Mouse (Mus musculus) B cell, adult 2 months (primary cell): ENCODE results near the gene Vmn1r4.

Experiments used
- DNase-seq, 2 experiments: peaks; one replicate each; pipeline ENCODE4 v3.0.0; 2022

Gene Vmn1r4

DNA sequence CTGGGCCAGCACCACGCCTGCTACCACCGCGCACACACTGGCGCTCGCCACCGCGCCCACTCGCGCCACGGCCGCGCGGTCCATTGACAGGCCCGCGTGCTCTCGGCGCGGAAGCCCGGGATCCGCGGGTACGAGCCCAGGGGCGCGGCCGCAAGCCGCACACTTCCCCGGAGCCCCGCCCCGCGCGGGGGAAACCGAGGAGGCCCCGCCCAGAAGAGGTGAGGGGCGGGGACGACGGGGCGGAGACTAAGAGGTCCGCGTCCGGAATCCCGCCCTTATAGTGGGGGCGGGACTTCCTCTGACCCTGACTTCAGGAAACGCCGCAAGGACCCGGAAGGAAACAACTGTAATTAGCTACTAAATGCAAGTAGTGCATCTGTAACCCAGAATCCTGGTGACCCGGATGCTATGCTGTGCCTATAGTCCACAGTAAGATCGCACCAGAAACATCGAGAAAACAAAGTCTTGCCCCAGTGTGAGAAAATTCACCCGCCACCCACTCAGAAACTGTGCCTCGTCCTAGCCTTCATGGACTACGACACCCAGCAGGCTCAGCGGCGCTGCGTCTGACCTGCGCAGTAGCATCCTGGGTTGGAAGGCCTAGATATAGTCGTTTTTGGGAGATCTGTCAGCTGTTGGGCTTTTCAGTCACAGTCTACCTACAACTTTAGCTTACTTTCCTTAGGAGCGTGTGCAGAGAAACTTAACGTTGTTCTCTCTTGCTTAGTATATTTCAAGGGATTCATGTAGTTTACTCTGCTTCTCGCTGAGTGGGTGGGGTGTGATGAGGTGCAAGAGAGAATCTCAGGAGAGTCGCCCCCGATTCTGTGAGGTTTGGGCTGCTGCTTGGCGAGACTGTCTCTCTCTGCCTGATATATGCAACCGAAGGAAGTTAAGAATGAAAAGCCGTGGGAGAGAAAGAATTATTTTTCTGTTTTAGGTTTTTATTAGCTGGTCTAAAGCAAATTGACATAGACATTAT lies at the start of gene Vmn1r4, which contains the start of gene Nt5c3:
Gene Vmn1r4, plus strand, starts transcription at position 290 of the 982 bp plus-strand sequence.
Gene Nt5c3, minus strand, starts transcription at position 207 of the 982 bp plus-strand sequence.
- peak; percentile 95 to 97 for DNase-seq

DNA sequence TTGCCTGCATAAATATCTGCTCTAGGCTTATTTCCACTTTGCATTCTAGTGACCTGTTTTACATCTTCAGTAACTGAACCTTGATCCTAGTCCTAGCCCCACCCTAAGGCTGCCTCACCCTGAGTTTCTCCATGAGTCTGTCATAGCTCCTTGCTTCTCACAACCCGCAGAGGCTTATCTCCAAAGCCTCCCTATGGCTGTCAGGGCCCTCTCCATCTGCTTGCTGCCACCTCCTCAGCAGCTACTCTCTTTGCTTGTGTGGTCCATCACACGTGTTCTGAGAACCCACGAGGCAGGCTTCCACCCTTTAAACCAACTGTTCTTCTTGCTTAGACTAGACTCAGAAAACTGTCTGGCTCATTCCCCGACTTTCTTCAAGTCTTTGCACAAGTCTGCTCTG lies 46.9 kb upstream of the Vmn1r4 start:
- DNase-seq = no peak

DNA sequence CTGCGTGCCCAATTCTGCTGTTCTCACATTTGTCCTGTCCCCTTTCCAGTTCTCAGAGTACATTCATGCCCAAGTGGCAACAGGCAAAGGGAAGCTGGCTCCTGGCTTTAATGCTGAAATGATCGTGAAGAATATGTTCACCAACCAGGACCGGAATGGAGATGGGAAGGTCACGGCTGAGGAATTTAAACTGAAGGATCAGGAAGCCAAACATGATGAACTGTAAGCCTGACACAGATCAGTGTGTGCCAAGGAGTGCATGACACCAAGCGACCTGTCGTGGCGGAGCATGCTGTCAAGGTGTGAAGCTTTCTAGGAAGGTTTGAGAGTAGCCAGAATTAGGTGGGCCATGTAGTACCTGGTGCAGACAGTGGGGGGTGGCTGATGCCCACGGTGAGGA lies 45.8 kb upstream of the Vmn1r4 start:
- no peak for DNase-seq

DNA sequence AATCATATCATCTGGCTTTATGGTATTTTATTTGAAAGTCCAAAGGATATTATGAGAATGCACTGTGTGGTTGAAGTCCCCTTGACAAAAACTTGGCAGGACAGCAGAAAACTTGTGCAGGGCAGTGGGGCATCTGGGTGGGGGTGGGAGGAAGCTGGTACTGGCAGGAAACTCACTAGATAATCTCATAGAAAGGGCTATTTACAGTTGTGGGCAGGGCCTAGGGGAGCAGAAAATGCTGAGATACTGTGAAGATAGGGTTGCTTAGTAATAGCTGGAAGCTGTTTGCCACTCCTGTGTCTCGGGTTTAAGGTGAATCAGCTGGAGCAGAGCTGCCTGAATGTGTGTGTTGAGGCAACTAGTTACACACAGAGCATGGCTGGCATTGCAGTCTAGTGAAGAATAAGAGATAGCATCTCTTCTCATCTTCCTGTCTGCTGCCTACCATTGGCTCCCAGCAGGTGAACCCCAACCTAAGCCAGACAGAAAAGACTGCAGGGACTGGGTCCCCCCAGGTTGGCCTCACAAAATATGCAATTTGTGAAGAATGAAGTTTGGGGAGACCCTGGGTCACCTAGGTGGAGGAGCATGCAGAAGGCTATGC lies 44.4 kb upstream of the Vmn1r4 start:
- DNase-seq = no peak

DNA sequence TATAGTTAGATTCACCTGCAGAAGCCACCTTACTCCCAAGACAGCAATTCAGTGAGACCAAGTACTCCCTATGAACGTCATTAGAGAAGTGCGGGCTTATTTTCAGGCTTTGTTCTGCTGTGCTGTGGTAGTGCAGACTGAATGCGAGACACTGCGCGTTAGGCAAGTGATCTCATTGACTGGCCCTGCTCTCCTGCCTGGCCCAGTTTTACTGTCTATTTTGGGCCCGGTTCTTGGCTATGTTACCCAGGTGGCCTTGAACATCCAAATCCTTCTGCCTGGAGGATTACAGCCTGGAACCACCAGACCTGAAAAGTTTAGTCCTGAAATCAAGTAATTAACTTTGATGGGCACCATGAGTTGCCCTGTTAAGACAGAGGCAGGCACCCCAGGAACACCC lies 35.3 kb upstream of the Vmn1r4 start:
- DNase-seq = no peak

DNA sequence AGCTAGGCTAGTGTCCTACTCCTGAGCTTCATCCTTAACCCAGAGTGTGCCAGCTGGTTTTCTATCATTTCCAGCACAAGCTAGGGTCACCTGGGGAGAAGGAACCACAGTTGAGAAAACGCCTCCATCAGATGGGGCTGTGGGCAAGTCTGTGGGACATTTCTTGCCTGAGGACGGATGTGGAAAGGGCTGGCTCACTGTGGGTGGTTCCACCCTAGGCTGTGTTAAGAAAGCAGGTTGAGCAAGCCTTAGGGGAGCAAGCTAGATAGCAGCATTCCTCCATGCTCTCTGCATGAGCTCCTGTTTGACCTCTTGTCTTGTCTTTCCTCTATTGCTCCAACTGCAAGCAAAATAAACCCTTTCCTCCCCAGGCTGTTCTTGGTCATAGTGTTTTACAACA lies 33.1 kb upstream of the Vmn1r4 start:
- DNase-seq = no peak

DNA sequence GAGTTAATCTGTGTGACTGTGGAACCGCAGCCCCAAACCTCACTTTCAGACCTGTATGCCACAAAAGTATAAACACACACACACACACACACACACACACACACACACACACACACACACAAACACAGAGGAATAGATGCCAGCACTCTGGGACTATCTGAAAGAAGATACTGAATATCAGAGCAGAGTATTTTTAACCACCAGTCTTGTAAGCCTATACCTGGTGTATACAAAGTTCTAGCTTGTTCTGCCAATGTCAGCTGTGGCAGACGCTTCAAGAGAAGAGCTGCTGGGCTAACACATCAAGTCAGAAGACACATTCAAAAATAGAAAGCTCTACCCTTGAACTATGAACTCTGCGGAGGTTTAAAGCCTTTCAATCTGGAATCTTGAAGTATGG lies 24.2 kb upstream of the Vmn1r4 start:
- no peak for DNase-seq

DNA sequence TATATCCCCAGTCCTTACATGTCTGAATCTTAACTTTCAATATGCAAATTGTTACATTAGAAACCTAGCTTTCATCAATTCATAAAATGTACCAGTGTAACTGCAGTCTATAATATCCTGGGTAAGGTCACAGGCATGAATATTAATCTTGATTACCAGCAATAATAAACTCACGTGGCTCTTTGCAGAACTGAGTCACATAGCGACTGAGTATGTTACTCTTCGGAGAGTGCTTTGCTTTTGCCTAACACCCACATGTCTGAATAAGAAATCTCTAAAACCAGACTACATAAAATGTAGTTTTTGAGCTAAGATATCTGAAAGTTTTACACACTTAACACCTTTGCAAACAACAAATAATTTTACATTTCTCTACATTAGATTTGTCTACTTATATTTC lies 22.5 kb upstream of the Vmn1r4 start:
- no peak for DNase-seq

DNA sequence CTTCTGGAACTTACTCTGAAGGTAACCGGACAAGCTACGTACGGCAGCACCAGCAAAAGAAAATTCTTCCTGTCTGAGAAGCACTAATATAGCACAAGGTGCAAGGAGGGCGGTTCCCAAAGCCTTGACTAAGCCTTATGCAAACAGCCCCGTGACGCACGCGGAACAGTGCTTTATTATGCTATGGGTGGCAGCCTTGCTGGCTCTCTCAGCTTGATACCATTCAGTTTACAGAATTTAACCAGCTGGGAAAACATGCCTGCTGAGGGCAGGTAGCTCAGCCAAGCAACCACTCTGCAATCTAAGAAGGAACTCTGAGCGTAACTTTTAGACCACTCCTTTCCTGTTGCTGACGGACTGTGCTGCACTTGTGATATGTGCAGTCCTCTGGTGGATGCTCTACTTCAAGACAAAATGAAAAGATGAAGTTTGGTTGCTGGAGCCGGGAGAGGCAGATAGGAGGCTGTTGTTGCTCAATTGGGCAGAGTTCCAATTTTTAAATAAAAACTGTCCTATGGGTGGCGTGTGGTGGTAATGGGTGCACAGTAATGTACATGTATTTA lies 21.9 kb upstream of the Vmn1r4 start:
- peak; percentile 83 to 85 for DNase-seq

DNA sequence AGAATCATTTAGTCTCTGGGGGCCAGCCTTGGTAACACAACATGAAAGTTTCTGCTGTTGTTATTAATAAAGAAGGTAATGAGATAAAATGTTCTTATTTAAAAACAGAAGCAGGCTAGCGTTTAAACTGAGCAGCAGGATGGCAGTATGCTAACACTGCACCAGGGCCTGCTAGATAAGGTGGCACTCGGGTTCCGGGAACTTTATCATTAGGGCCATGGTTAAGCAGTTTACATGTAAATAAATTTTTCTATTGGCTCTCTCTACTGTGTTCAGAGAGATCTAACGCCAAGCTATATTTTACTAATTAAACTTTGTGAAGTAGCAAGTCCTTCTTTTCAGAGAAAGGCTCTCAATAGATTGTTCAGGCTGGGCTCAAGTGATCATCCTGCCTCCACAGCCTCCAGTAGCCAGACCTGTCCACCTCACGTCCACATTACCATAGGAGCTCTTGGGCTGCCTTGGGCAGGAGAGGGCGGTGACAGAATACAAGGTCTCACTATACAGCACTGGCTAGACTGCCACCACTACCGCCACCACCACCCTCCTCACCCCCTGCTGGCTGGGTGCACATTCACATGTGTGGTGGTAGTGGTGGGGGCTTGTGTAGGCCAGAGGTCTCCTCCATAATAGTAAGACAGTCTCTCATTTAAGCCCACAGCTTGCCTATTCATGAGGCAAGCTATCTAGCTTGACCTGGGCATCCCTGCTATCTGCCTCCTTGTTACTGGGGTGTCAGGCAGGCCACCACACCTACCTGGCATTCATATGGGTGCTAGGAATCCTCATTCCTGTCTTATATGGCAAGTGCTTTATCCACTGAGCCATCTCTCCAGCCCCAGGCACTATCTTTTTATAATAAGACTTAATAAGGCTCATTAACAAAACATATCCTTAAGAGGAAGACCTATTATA lies 21.0 kb upstream of the Vmn1r4 start:
- peak in 1 of 2 experiments; percentile 25 for DNase-seq

DNA sequence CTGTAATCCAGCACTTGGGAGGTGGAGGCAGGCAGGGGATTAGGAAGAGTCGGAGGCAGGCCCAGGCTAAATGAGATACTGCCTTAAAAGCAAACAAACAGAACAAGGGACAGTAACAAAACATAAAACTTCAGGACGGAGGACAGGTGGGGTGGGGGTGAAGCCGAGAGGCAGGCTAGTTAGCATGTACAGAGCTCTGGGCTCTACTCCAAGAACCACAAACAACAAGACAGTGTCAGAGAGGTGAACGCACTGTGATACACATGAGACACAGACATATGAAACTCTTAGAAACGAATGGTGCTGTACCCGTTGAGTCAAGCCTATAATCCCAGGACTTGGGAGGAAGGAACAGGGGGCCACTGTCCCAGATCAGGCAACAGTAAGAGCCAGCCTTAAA lies 20.0 kb upstream of the Vmn1r4 start:
- DNase-seq = no peak

DNA sequence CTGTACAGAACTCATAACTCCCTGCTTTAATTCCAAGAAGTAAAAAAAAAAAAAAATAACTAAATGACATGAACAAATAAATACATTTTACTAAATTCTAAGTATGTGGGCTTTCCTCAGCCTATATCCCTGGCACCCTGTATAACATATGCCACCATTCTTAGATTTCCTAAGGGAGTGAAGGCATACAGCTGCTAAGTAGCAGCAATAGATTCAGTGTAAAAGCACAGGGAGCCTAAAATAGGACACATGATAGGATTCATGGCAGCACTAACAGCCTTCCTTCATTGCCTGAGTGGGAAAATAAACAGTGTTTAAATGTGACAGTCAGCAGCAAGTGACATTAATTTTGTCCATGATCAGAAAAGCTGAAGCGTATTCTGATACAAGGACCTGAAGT lies 19.5 kb upstream of the Vmn1r4 start:
- no peak for DNase-seq

DNA sequence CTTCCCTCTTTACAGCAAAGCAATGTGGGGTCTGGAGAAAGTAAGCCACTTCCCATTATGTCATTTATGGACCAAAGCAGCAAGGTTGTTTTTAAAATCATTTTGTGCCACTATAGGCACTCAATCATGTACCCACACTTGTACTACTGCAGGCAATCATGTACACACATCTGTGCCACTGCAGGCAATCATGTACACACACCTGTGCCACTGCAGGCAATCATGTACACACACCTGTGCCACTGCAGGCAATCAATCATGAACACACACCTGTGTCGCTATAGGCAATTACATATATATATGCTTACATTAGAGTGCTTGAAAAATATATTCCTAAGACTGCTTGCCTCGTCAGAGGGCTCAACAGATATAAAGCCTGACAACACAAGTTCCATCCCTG lies 18.8 kb upstream of the Vmn1r4 start:
- no peak for DNase-seq

DNA sequence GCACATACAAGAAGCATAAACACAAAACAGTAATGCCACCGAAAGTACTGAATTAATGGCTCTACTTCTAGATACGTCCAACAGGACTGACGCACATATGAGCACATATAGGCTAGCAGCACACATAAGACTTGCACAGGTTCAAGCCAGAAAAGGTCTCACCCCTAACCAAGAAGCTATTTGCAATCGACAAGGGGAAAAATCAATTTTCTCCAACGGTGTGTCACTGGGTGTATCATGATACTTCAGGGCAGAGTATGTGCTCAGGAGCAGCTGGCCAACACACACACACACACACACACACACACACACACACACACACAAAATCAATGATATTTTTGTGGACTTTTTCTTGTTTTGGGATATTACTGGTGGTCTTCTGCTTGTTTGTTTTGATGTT lies 18.3 kb upstream of the Vmn1r4 start:
- no peak for DNase-seq

DNA sequence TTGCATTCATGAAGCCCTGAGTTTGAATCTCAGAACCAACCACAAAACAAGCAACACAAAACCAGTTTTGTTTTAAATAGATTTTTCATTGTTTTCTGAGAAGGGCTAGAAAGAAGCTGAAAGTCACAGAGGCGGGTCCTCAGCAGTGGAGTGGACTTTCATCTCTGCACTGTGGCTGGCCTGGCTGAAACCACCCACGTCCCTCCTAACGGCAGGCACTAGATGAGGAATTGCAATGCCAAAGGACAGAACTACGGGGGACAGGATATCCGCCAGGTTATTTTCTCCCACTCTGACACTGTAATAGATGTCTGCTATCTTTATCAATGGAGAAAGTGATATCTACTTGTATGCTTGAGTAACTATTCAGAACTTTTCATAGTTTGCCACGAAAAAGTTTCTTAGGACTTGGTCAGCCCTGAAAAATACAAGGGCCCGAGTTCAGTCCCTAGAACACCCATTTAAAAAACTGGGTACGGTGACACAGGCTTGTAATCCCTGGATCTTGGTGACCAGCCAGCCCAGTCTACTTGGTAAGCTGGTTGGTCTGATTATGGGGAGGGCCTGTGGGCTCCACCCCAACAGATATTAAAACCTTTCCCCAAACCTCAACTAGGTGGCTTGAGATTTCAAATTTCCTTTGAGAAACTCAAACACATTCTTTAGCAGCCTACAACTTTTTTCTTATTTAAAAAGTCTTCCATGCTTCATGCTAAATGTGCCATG lies 17.5 kb upstream of the Vmn1r4 start:
- no peak for DNase-seq

DNA sequence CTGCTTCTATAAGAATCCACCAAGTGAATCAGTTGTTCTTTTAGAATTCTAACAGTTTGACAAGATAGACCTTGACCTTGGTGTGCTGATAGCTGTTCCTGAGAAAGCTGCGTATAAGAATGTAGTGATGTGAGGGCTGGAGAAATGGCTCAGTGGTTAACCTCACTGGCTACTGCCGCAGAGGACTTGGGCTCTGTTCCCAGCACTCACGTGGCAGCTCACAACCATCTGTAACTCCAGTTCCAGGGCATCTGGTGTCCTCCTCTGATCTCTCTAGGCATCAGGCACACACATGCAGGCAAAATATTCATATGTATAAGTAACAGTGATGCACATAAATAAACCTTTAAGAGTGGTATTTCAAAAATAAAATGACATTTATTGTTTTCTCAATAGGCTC lies 15.8 kb upstream of the Vmn1r4 start:
- no peak for DNase-seq

DNA sequence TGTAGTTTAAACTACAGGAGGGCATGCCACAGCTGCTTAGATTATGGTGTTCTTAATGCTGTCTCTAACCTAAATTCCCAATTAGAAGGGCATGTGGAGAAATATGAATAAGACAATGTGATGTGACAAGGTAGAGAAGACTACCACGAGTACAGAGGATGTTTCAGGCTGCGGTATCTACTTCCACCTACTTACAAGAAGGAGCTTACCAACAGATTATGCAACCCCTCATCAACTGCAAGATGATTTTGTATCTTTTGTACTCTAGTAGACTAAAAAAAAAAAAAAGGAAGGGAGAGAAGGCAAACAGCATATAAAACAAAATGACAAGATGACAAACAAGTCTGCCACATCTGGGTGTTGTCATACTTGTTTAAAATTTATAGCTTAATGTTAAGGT lies 15.4 kb upstream of the Vmn1r4 start:
- DNase-seq = no peak

DNA sequence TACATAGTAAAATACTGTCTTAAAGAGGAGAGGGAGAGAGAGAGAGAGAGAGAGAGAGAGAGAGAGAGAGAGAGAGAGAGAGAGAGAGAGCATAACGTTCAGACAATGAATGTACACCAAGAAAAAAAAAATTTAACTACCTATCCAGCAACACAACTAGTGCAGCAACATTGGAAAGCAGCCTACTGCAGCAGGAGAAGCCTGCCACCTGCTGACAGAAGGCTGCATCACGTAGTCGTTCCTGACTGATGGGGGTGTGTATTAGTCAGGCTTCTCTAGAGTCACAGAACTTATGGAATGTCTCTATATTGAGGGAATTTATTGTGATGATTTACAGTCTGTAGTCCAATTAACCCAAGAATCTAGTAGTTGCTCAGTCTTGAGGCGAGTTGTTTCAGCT lies 14.9 kb upstream of the Vmn1r4 start:
- peak; percentile 71 to 72 for DNase-seq

DNA sequence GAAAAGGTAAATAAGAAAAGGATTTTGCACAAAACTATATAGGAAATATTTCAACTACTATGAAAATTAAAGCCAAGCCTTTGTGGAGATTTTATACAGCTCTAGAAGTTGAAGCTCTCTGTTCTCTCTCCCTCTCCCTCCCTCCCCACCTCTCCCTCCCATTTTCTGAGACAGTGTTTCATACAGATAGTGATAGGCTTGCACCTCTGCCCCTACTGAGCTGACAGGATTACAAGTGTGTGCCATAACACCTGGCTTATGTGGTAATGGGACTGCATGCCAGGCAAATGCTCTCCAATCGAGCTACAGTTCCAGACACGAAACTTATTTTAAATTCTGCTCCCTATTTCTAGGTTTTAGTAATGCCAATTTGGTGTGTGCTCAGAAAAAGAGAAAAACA lies 12.9 kb upstream of the Vmn1r4 start:
- no peak for DNase-seq

DNA sequence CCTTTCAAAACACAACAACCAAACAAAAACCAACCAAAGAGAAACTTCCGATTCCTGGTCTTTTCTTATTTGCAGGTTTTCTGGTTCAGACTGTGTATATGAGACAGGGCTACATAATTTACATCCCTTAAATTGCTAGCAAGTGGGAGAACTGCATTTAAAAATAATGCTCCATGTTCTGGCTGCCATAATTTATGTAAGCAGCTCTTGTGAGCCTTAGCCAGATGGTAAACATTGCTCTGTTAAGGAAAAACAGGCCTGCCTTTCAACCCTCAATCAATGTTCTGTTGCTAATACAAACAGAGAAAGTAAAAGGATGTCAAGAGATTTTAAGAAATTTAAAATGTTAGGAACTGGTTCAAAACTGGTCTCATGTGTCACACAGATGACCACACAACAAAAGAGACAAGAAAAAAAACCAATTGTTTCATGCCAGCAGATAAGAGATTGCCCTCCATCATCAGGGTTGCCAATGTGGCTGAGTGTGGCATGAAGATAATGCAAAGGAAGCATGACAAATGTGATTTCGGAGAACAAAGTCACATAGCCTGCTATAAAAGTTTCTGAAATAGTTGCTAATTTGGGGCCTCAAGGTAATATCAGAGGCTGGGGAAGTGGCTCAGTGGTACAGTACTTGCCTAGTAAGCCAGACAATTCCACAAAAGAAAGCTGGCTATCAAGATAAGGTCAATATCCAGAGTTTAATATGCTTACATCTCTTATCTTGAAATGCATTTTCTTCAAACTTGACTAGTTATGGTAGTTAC lies 10.5 kb upstream of the Vmn1r4 start:
- DNase-seq = no peak

DNA sequence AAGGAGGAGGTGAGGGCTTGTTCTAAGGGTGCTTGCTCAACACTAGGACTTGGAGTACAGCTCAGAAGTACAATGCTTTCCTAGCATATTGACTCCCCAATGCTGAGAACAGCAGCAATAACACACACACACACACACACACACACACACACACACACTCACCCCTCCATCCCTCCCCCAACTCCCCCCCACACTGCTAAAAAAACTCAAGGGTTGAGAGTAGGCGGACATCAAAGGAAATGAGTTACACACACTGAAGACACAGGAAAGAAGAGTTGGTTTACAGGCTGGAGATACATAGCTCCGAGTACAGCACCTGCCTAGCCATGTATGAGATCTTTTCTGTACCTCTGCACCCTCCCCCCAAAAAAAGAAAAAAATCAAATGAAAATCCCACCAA lies 7.5 kb upstream of the Vmn1r4 start:
- no peak for DNase-seq
